Mouse (Mus musculus) neural tube, embryonic 12.5 days (tissue): ENCODE data around the gene Dgkd. TPM values are rescaled to one million over a fixed set of nuclear protein-coding genes. Genes with fewer than 3 reads are reported as not detected.

Experiments used
- ATAC-seq: fragments of 200-750 bp; cut with Nextera tagmentation; 2 replicates; pipeline ENCODE4 v1.8.0; 2017; ENCODE audit warnings: low read depth, mild to moderate bottlenecking, moderate TSS enrichment, moderate library complexity; ENCODE audit not compliant: low FRiP score
- H3K27ac ChIP-seq: fragments of 300-500 bp; sonication (generic); 2 replicates; pipeline ENCODE4 v1.5.1; 2016
- H3K27me3 ChIP-seq: fragments of 300-500 bp; sonication (generic); replicated peaks from 2 replicates; pipeline ENCODE4 v1.6.1; 2016; ENCODE audit warnings: mild to moderate bottlenecking
- H3K36me3 ChIP-seq: fragments of 300-500 bp; sonication (generic); 2 replicates; pipeline ENCODE4 v1.6.1; 2016; ENCODE audit warnings: mild to moderate bottlenecking
- H3K4me1 ChIP-seq: fragments of 300-500 bp; sonication (generic); 2 replicates; pipeline ENCODE4 v1.6.1; 2016
- H3K4me2 ChIP-seq: fragments of 300-500 bp; sonication (generic); replicated peaks from 2 replicates; pipeline ENCODE4 v1.6.1; 2016; ENCODE audit warnings: mild to moderate bottlenecking
- H3K4me3 ChIP-seq: fragments of 300-500 bp; sonication (generic); 2 replicates; pipeline ENCODE4 v1.5.1; 2016
- H3K9ac ChIP-seq: fragments of 300-500 bp; sonication (generic); 2 replicates; pipeline ENCODE4 v1.6.1; 2016; ENCODE audit warnings: mild to moderate bottlenecking
- H3K9me3 ChIP-seq: fragments of 300-500 bp; sonication (generic); 2 replicates; pipeline ENCODE4 v1.6.1; 2016; ENCODE audit warnings: mild to moderate bottlenecking
- WGBS: fragments of 180-500 bp; shearing (Covaris S2); methylation state at CpG from one replicate; pipeline ENCODE4 v1.1.7; 2016; 5-methylcytosine and 5-hydroxymethylcytosine counted together
- polyA plus RNA-seq: library from polyadenylated mRNA; unstranded; fragments of >200 nt; fragmentation: Nextera tagmentation; extraction: Ambion mirVana; gene quantifications from 2 replicates; pipeline ENCODE4 v1.2.1, GENCODE M21; 2016

Gene Dgkd
- polyA plus RNA-seq, 1 experiment from 2014 or later = 36.6 TPM

- Histone ChIP-seq H3K36me3 (no peaks in the 10 kb centered on the region), H3K27ac (peak overlapping the region; percentile 72), H3K9ac (peak overlapping the region; percentile 98), H3K4me1 (peaks cover 15% of the 10 kb centered on the region), H3K4me3 (peak overlapping the region; percentile 97), H3K4me2 (peak overlapping the region; percentile 93), H3K27me3 (no peaks in the 10 kb centered on the region), H3K9me3 (no peaks in the 10 kb centered on the region)
- ATAC-seq = peak; percentile 55
- under 1% methylated on average over 42 of the region's 48 CpGs for WGBS
These were observed 694 bp downstream of the Dgkd start for GRCm38 (mm10) chr1:87853601-87854361.

GRCm38 (mm10) chr1:87854411-87854810 is 1.3 kb downstream of the Dgkd start:
- H3K4me1 ChIP-seq = peaks cover 15% of the 10 kb centered on the region
- ATAC-seq = no peak
- H3K27ac ChIP-seq = no peak overlapping the region
- H3K4me2 ChIP-seq = peak overlapping the region; percentile 93
- H3K9ac ChIP-seq = peak overlapping the region; percentile 98; the same call in 1 of the 2 replicates
- H3K27me3 ChIP-seq = no peaks in the 10 kb centered on the region
- peak overlapping the region; percentile 97 for H3K4me3 ChIP-seq
- 14% methylated on average over 6 of the region's 6 CpGs for WGBS
- H3K9me3 ChIP-seq = no peaks in the 10 kb centered on the region
- H3K36me3 ChIP-seq = no peaks in the 10 kb centered on the region

GRCm38 (mm10) chr1:87854851-87855251 is 1.8 kb downstream of the Dgkd start:
- 19% methylated on average over 2 of the region's 2 CpGs for WGBS
- no peak overlapping the region for H3K9ac ChIP-seq

GRCm38 (mm10) chr1:87855522-87855921 is 2.4 kb downstream of the Dgkd start:
- H3K27me3 ChIP-seq = no peaks in the 10 kb centered on the region
- no peak for ATAC-seq
- no peaks in the 10 kb centered on the region for H3K36me3 ChIP-seq
- no peak overlapping the region for H3K27ac ChIP-seq
- no peak overlapping the region for H3K9ac ChIP-seq
- H3K9me3 ChIP-seq = no peaks in the 10 kb centered on the region
- H3K4me3 ChIP-seq = no peak overlapping the region
- 100% methylated on average over 1 of the region's 1 CpGs for WGBS
- H3K4me2 ChIP-seq = peak overlapping the region; percentile 93; the same call in 1 of the 2 replicates
- H3K4me1 ChIP-seq = peaks cover 15% of the 10 kb centered on the region

More at GRCm38 (mm10) chr1:87854851-87855251, 1.8 kb downstream of the Dgkd start:
- H3K4me1 ChIP-seq = peaks cover 15% of the 10 kb centered on the region
- no peak overlapping the region for H3K4me3 ChIP-seq
- no peaks in the 10 kb centered on the region for H3K9me3 ChIP-seq
- H3K27me3 ChIP-seq = no peaks in the 10 kb centered on the region
- H3K27ac ChIP-seq = no peak overlapping the region
- H3K36me3 ChIP-seq = no peaks in the 10 kb centered on the region
- no peak for ATAC-seq
- peak overlapping the region; percentile 93 for H3K4me2 ChIP-seq

GRCm38 (mm10) chr1:87856823-87857222 is 3.7 kb downstream of the Dgkd start:
- WGBS = 87% methylated on average over 3 of the region's 3 CpGs
- Histone ChIP-seq H3K36me3 (no peaks in the 10 kb centered on the region), H3K4me1 (peaks cover 15% of the 10 kb centered on the region), H3K4me2 (no peak overlapping the region), H3K9me3 (no peaks in the 10 kb centered on the region), H3K9ac (no peak overlapping the region), H3K27me3 (no peaks in the 10 kb centered on the region), H3K27ac (no peak overlapping the region), H3K4me3 (no peak overlapping the region)
- ATAC-seq = no peak

- H3K27ac ChIP-seq = no peak overlapping the region
- H3K4me2 ChIP-seq = no peak overlapping the region
- no peaks in the 10 kb centered on the region for H3K36me3 ChIP-seq
- whole genome bisulfite sequencing = 97% methylated on average over 1 of the region's 1 CpGs
- no peaks in the 10 kb centered on the region for H3K9me3 ChIP-seq
- H3K27me3 ChIP-seq = no peaks in the 10 kb centered on the region
- H3K4me3 ChIP-seq = no peak overlapping the region
- peaks cover 15% of the 10 kb centered on the region for H3K4me1 ChIP-seq
- H3K9ac ChIP-seq = no peak overlapping the region
- ATAC-seq = no peak
These were observed 4.9 kb downstream of the Dgkd start for GRCm38 (mm10) chr1:87858031-87858430.

- ATAC-seq = no peak
- H3K9ac ChIP-seq = no peak overlapping the region
- H3K27me3 ChIP-seq = no peaks in the 10 kb centered on the region
- peaks cover 15% of the 10 kb centered on the region for H3K4me1 ChIP-seq
- no peak overlapping the region for H3K27ac ChIP-seq
- 87% methylated on average over 2 of the region's 2 CpGs for WGBS
- no peaks in the 10 kb centered on the region for H3K36me3 ChIP-seq
- H3K9me3 ChIP-seq = no peaks in the 10 kb centered on the region
- no peak overlapping the region for H3K4me2 ChIP-seq
- no peak overlapping the region for H3K4me3 ChIP-seq
These were observed 5.4 kb downstream of the Dgkd start for GRCm38 (mm10) chr1:87858529-87858928.

GRCm38 (mm10) chr1:87863602-87864001 is 10.5 kb downstream of the Dgkd start:
- Histone ChIP-seq H3K9me3 (no peaks in the 10 kb centered on the region), H3K27ac (no peak overlapping the region), H3K4me2 (no peak overlapping the region), H3K4me1 (no peaks in the 10 kb centered on the region), H3K4me3 (no peak overlapping the region), H3K36me3 (no peaks in the 10 kb centered on the region), H3K9ac (no peak overlapping the region), H3K27me3 (no peaks in the 10 kb centered on the region)
- no peak for ATAC-seq
- WGBS = 88% methylated on average over 3 of the region's 3 CpGs

- Histone ChIP-seq H3K36me3 (no peaks in the 10 kb centered on the region), H3K9me3 (no peaks in the 10 kb centered on the region), H3K9ac (no peak overlapping the region), H3K4me3 (no peak overlapping the region), H3K4me1 (no peaks in the 10 kb centered on the region), H3K27me3 (no peaks in the 10 kb centered on the region), H3K27ac (no peak overlapping the region), H3K4me2 (no peak overlapping the region)
- no peak for ATAC-seq
These were observed 11.8 kb downstream of the Dgkd start for GRCm38 (mm10) chr1:87864889-87865288.

GRCm38 (mm10) chr1:87866672-87867071 is 13.6 kb downstream of the Dgkd start:
- WGBS = 94% methylated on average over 1 of the region's 1 CpGs
- Histone ChIP-seq H3K4me2 (no peak overlapping the region), H3K4me3 (no peak overlapping the region), H3K9ac (no peak overlapping the region), H3K36me3 (no peaks in the 10 kb centered on the region), H3K4me1 (no peaks in the 10 kb centered on the region), H3K27ac (no peak overlapping the region), H3K9me3 (no peaks in the 10 kb centered on the region), H3K27me3 (no peaks in the 10 kb centered on the region)
- ATAC-seq = no peak

GRCm38 (mm10) chr1:87871546-87871945 is 18.5 kb downstream of the Dgkd start:
- Histone ChIP-seq H3K4me3 (no peak overlapping the region), H3K27ac (no peak overlapping the region), H3K4me1 (no peaks in the 10 kb centered on the region), H3K9ac (no peak overlapping the region), H3K9me3 (no peaks in the 10 kb centered on the region), H3K27me3 (no peaks in the 10 kb centered on the region), H3K4me2 (no peak overlapping the region), H3K36me3 (no peaks in the 10 kb centered on the region)
- no peak for ATAC-seq

- Histone ChIP-seq H3K9ac (no peak overlapping the region), H3K4me3 (no peak overlapping the region), H3K27me3 (no peaks in the 10 kb centered on the region), H3K4me2 (no peak overlapping the region), H3K27ac (no peak overlapping the region), H3K36me3 (no peaks in the 10 kb centered on the region), H3K9me3 (no peaks in the 10 kb centered on the region), H3K4me1 (no peaks in the 10 kb centered on the region)
- ATAC-seq = no peak
These were observed 20.0 kb downstream of the Dgkd start for GRCm38 (mm10) chr1:87873081-87873480.

- Histone ChIP-seq H3K27me3 (no peaks in the 10 kb centered on the region), H3K4me2 (no peak overlapping the region), H3K27ac (no peak overlapping the region), H3K9ac (no peak overlapping the region), H3K4me3 (no peak overlapping the region), H3K4me1 (peaks cover 6% of the 10 kb centered on the region; the same call in 1 of the 2 replicates), H3K9me3 (no peaks in the 10 kb centered on the region), H3K36me3 (no peaks in the 10 kb centered on the region)
- no peak for ATAC-seq
- WGBS = 93% methylated on average over 1 of the region's 1 CpGs
These were observed 23.0 kb downstream of the Dgkd start for GRCm38 (mm10) chr1:87876065-87876464.
